Mouse (Mus musculus): Measurements from ENCODE around the gene Mapkapk3. TPM values are rescaled to one million over a fixed set of nuclear protein-coding genes. Genes with fewer than 3 reads are reported as not detected.

Mapkapk3 gene
- total and polyA plus RNA-seq, 3 experiments: 29.9 to 39.8 (median 30.1) TPM

- dilution Hi-C loops (cut with MboI; ENCODE audit: extremely low pct_ligation_motif_present, extremely low pct_unique_long_range_greater_than_20kb, low sequenced_read_pairs): no loop called here
- Histone ChIP-seq H3K79me2 (replicated peaks; ENCODE audit: control insufficient read depth, extremely low read depth, insufficient read depth, poor library complexity, severe bottlenecking) (no peaks in the 10 kb centered on the region), H3K27ac (ENCODE audit: insufficient read depth, low read depth) (no peak overlapping the region), H3K9me3 (replicated peaks; ENCODE audit: low read length) (no peaks in the 10 kb centered on the region), H3K4me3 (replicated peaks in 1 of 3; ENCODE audit: low read depth in 2 of 3, low read length in 2 of 3, poor library complexity in 1 of 3) (no peak overlapping the region), H3K36me3 (replicated peaks in 1 of 2; ENCODE audit: control insufficient read depth in 1 of 2, insufficient read depth in 1 of 2, low read length in 1 of 2) (peaks cover 37 to 58% of the 10 kb centered on the region in 2 experiments), H3K4me2 (ENCODE audit: insufficient read depth, low read depth, poor library complexity, severe bottlenecking) (no peak overlapping the region), H3K9ac (ENCODE audit: insufficient read depth, low read depth) (no peak overlapping the region), H3K4me1 (ENCODE audit: control insufficient read depth in 1 of 2, insufficient read depth in 2 of 2) (no peaks in the 10 kb centered on the region), H3K27me3 (replicated peaks) (no peaks in the 10 kb centered on the region)
- TF ChIP-seq PAX5 (IDR thresholded peaks at IDR 0.05; ENCODE audit: low read length) (no peak), SMC3 (IDR thresholded peaks at IDR 0.05; ENCODE audit: low read depth, low read length) (no peak), MAFK (IDR thresholded peaks at IDR 0.05; ENCODE audit: insufficient replicate concordance, low read length) (no peak), NELFE (IDR thresholded peaks at IDR 0.05; ENCODE audit: low read depth, low read length) (no peak), ZNF384 (IDR thresholded peaks at IDR 0.05; ENCODE audit: low read depth, low read length) (no peak), ZMIZ1 (IDR thresholded peaks at IDR 0.05; ENCODE audit: low read depth, low read length) (no peak), HCFC1 (IDR thresholded peaks at IDR 0.05; ENCODE audit: low read depth, low read length) (no peak), JUND (conservative IDR thresholded peaks at IDR 0.05; ENCODE audit: low read depth, low read length) (no peak), ETS1 (conservative IDR thresholded peaks at IDR 0.05; ENCODE audit: low read depth, low read length) (no peak), JUN (IDR thresholded peaks at IDR 0.05; ENCODE audit: insufficient read depth, low read depth, low read length) (no peak), POLR2A (IDR thresholded peaks at IDR 0.05; ENCODE audit: low read depth, low read length) (no peak), ZKSCAN1 (IDR thresholded peaks at IDR 0.05; ENCODE audit: borderline replicate concordance, low read depth, low read length) (no peak), MEF2A (IDR thresholded peaks at IDR 0.05; ENCODE audit: borderline replicate concordance, low read depth, low read length) (no peak), ELF1 (IDR thresholded peaks at IDR 0.05; ENCODE audit: low read depth, low read length) (no peak)
- DNase-seq (ENCODE audit: extremely low read depth): no peak
- in situ Hi-C loops (cut with MboI; ENCODE audit: low pct_ligation_motif_present, low pct_unique_long_range_greater_than_20kb, low sequenced_read_pairs): no loop called here
These were observed 35.2 kb downstream of the Mapkapk3 start for GRCm38 (mm10) chr9:107254476-107254875.

DNA sequence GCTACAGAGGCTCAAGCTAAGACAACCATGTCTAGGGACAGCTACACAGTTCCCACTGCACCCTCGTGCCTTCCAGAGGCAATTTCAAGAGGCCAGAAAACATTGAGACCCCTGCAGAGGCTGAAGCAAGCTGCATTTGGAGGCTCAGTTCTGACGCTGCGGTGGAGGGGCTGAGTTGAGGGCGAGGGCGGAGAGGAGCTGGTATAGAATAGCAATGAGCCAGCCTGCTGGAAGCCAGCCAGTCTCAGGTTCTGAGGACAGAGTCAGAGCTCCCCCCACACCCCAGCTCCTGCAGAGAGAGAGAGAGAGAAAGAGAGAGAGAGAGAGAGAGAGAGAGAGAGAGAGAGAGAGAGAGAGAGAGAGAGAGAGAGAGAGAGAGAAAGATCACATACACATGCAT is 37.5 kb downstream of the Mapkapk3 start:
- in situ Hi-C loops (cut with MboI; ENCODE audit: low pct_ligation_motif_present, low pct_unique_long_range_greater_than_20kb, low sequenced_read_pairs): no loop called here

More for the DNA sequence above, 37.5 kb downstream of the Mapkapk3 start:
- H3K36me3 ChIP-seq (replicated peaks in 1 of 2; ENCODE audit: control insufficient read depth in 1 of 2, insufficient read depth in 1 of 2, low read length in 1 of 2): peaks cover 28 to 38% of the 10 kb centered on the region in 2 experiments
- H3K4me3 ChIP-seq (replicated peaks in 1 of 3; ENCODE audit: low read depth in 2 of 3, low read length in 2 of 3, poor library complexity in 1 of 3): no peak overlapping the region
- DNase-seq (ENCODE audit: extremely low read depth): no peak
- H3K9ac ChIP-seq (ENCODE audit: insufficient read depth, low read depth): no peak overlapping the region
- no peak overlapping the region for H3K4me2 ChIP-seq (ENCODE audit: insufficient read depth, low read depth, poor library complexity, severe bottlenecking)
- TF ChIP-seq HCFC1 (IDR thresholded peaks at IDR 0.05; ENCODE audit: low read depth, low read length): no peak
- TF ChIP-seq TBP (conservative IDR thresholded peaks at IDR 0.05; ENCODE audit: low read depth, low read length): no peak
- TF ChIP-seq EP300 (IDR thresholded peaks at IDR 0.05; ENCODE audit: low read length): no peak
- no peak for TF ChIP-seq NRF1 (IDR thresholded peaks at IDR 0.05; ENCODE audit: low read depth, low read length)
- TF ChIP-seq NELFE (IDR thresholded peaks at IDR 0.05; ENCODE audit: low read depth, low read length): no peak
- TF ChIP-seq SMC3 (IDR thresholded peaks at IDR 0.05; ENCODE audit: low read depth, low read length): no peak
- no peak for TF ChIP-seq ZNF384 (IDR thresholded peaks at IDR 0.05; ENCODE audit: low read depth, low read length)
- TF ChIP-seq POLR2A (IDR thresholded peaks at IDR 0.05; ENCODE audit: low read depth, low read length): no peak
- TF ChIP-seq PAX5 (IDR thresholded peaks at IDR 0.05; ENCODE audit: low read length): no peak
- TF ChIP-seq ELF1 (IDR thresholded peaks at IDR 0.05; ENCODE audit: low read depth, low read length): no peak
- TF ChIP-seq IRF4 (IDR thresholded peaks at IDR 0.05; ENCODE audit: low read depth, low read length): no peak
- no peak for TF ChIP-seq E2F4 (IDR thresholded peaks at IDR 0.05; ENCODE audit: insufficient replicate concordance, low read depth, low read length)
- TF ChIP-seq CHD2 (IDR thresholded peaks at IDR 0.05; ENCODE audit: low read length): no peak
- TF ChIP-seq RAD21 (IDR thresholded peaks at IDR 0.05; ENCODE audit: low read depth, low read length): no peak
- no peaks in the 10 kb centered on the region for H3K79me2 ChIP-seq (replicated peaks; ENCODE audit: control insufficient read depth, extremely low read depth, insufficient read depth, poor library complexity, severe bottlenecking)
- H3K4me1 ChIP-seq (ENCODE audit: control insufficient read depth in 1 of 2, insufficient read depth in 2 of 2): no peaks in the 10 kb centered on the region
- H3K27me3 ChIP-seq (replicated peaks): no peaks in the 10 kb centered on the region
- H3K9me3 ChIP-seq (replicated peaks; ENCODE audit: low read length): no peaks in the 10 kb centered on the region
- dilution Hi-C loops (cut with MboI; ENCODE audit: extremely low pct_ligation_motif_present, extremely low pct_unique_long_range_greater_than_20kb, low sequenced_read_pairs): no loop called here
- no peak overlapping the region for H3K27ac ChIP-seq (ENCODE audit: insufficient read depth, low read depth)
